Mouse (Mus musculus) ES-Bruce4 (cell line): ENCODE data around the gene Luzp1.

ENCODE experiments used
- CTCF ChIP-seq: IDR thresholded peaks from one replicate; pipeline ENCODE4 v1.8.1; 2011; ENCODE audit warnings: low read depth, low read length
- EP300 ChIP-seq: IDR thresholded peaks from 2 replicates; pipeline ENCODE4 v1.6.1; 2011; ENCODE audit warnings: low read depth, low read length; ENCODE audit not compliant: insufficient read depth
- POLR2A ChIP-seq: IDR thresholded peaks from one replicate; pipeline ENCODE4 v1.8.1; 2011; ENCODE audit warnings: low read length; ENCODE audit not compliant: insufficient read depth

- no peak for TF ChIP-seq POLR2A
- TF ChIP-seq CTCF: no peak
- TF ChIP-seq EP300: no peak
These were observed 99.1 kb downstream of the Luzp1 start for GRCm38 (mm10) chr4:136568629-136569028.
